Mouse (Mus musculus) forebrain, embryonic 12.5 days (tissue): ENCODE measurements at regions not wholly inside any gene's neighbourhood (a gene's known extent, or its start where the extent isn't known, plus 50 kb on each side); places are given as distances from the start of the nearest gene placed in this dataset.
"Not testable (repeated sequence)": the region's sequence is repeated elsewhere in the genome, so short reads cannot be mapped to it uniquely, and the experiment has no call there.

Experiments
- ATAC-seq: fragments of 200-750 bp; cut with Nextera tagmentation; 2 replicates; pipeline ENCODE4 v1.8.0; 2017; ENCODE audit warnings: moderate TSS enrichment; ENCODE audit not compliant: low FRiP score
- H3K27ac ChIP-seq: fragments of 300-500 bp; sonication (generic); 2 replicates; pipeline ENCODE4 v1.5.1; 2016; ENCODE audit warnings: mild to moderate bottlenecking
- H3K27me3 ChIP-seq: fragments of 300-500 bp; sonication (generic); 2 replicates; pipeline ENCODE4 v1.6.1; 2016; ENCODE audit warnings: mild to moderate bottlenecking
- H3K36me3 ChIP-seq: fragments of 300-500 bp; sonication (generic); replicated peaks from 2 replicates; pipeline ENCODE4 v1.6.1; 2016; ENCODE audit warnings: mild to moderate bottlenecking
- H3K4me1 ChIP-seq: fragments of 300-500 bp; sonication (generic); 2 replicates; pipeline ENCODE4 v1.6.1; 2016
- H3K4me2 ChIP-seq: fragments of 300-500 bp; sonication (generic); 2 replicates; pipeline ENCODE4 v1.6.1; 2016; ENCODE audit warnings: mild to moderate bottlenecking, moderate library complexity
- H3K4me3 ChIP-seq: fragments of 300-500 bp; sonication (generic); replicated peaks from 2 replicates; pipeline ENCODE4 v1.5.1; 2016; ENCODE audit warnings: mild to moderate bottlenecking
- H3K9ac ChIP-seq: fragments of 300-500 bp; sonication (generic); 2 replicates; pipeline ENCODE4 v1.6.1; 2016; ENCODE audit warnings: mild to moderate bottlenecking
- H3K9me3 ChIP-seq: fragments of 300-500 bp; sonication (generic); 2 replicates; pipeline ENCODE4 v1.6.1; 2016
- WGBS: fragments of 180-500 bp; shearing (Covaris S2); methylation state at CpG from one replicate; pipeline ENCODE4 v1.1.7; 2016; 5-methylcytosine and 5-hydroxymethylcytosine counted together

DNA sequence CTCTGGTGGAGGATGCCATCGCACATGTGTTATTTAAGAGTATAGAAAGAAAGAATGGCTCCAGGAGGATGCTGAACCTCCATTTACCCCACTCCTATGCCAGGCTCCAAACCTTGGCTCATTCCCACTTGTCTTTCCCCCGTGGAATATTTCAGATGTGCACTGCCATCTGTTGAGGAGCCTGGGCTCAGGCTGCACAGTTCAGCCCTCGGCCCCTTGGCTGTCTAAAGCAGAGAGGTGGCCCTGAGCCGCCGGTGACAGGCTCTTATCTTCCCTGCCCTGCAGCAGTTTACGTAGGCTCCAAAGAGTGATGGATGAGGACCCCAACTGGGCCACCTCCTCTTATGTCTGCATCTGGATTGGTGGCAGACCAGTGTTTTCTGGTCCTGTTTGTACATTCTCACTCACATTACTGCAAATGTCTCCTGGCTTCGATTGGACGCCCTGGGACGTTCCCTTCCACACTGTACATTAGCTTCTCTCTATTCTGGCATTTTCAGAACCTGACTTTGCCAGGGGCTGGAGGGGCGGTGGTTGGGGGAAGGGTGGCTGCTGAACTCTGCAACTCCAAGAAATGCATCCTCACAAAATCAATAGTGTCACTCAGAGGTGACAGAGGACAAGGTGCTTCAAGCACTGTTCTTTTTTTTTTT lies 447.3 kb upstream of the Clint1 start:
- Histone ChIP-seq H3K27ac (no peak overlapping the region), H3K9me3 (no peaks in the 10 kb centered on the region), H3K4me1 (no peaks in the 10 kb centered on the region), H3K4me2 (no peak overlapping the region), H3K4me3 (no peak overlapping the region), H3K27me3 (no peaks in the 10 kb centered on the region), H3K36me3 (no peaks in the 10 kb centered on the region), H3K9ac (no peak overlapping the region)
- WGBS, result 93% methylated on average over 10 of the region's 10 CpGs
- no peak for ATAC-seq

DNA sequence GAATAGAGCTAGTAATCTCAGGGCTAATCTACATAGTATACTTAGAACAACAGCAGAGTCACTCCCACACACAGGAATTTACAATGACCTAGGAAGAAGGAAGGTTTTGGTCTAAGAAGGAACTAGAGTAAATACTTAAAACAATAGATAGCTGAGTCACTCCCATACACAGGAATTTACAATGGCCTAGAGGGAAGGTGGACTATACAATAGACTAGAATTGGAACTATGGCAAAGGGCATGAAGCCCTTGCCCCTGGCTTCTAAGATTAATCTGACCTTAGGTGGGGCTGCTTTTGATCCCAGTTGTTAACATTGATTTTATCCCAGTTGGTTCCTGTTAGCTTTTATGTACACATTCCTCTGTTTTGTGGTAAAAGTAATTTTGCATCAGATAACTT lies 427.8 kb upstream of the Clint1 start:
- not testable (repeated sequence) for H3K4me3 ChIP-seq, H3K9ac ChIP-seq, H3K27me3 ChIP-seq, H3K9me3 ChIP-seq, ATAC-seq, H3K36me3 ChIP-seq, H3K4me1 ChIP-seq, H3K4me2 ChIP-seq, H3K27ac ChIP-seq

DNA sequence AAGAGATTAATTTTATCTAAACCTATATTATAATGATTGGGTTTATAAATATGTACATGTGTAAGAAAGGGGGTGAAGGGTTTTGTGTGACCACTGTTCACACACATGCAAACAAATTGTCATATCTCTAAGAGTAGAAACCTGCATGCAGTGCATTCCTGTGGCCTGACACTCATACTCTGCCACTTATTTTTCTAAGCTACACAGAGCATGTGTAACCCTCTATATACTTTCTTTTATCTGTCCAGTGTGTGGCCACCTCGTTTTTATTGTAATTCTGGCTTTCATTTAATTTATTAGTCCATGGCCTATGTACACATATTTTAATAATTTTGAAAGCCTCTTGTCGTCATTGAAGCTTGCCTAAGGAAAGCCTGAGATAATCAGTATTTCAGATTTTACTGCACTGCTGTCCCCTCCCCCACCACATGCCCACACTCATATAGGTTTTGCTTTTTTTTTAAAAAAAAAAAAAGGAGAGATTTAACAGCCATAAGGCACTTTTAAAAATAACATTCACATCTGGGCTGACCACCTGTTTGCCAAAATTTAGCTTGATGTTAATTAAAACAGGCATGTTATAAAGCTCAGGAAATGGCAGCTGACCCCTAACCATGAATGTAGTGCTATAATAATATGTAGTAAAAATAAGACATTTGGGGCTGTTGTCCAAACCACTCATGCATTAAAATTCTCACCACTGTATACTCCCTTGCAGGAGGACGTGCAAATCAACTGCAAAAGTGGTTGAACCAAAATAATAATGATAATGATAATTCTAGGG lies 410.7 kb upstream of the Clint1 start:
- WGBS, result 66% methylated on average over 3 of the region's 3 CpGs
- no peak for ATAC-seq
- no peak overlapping the region for H3K27ac ChIP-seq

DNA sequence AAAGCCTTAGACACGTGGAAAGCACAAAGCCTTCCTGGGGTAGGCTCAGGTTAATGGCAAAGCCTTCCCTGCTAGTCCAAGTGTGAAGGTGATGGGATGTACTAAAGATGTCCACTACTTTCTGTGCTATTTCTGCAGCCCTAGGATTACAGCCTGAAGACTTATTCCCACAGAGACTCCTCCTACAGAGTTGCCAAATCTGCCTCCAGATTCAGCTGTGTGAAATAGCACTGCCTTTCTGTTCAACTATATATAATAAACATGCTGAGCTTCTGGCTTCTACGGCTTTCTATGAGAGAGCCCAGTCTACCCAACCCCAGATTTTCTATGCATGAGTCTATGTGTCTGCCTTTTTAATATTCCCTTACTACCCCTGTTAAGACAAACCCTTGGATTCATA lies 405.3 kb upstream of the Clint1 start:
- no peaks in the 10 kb centered on the region for H3K4me1 ChIP-seq
- H3K9ac ChIP-seq, result no peak overlapping the region
- ATAC-seq, result no peak
- H3K27ac ChIP-seq, result no peak overlapping the region
- no peak overlapping the region for H3K4me3 ChIP-seq
- no peaks in the 10 kb centered on the region for H3K27me3 ChIP-seq
- WGBS, result 77% methylated on average over 2 of the region's 2 CpGs
- no peak overlapping the region for H3K4me2 ChIP-seq
- no peaks in the 10 kb centered on the region for H3K9me3 ChIP-seq
- H3K36me3 ChIP-seq, result no peaks in the 10 kb centered on the region

More for the DNA sequence above, 410.7 kb upstream of the Clint1 start:
- H3K4me2 ChIP-seq, result no peak overlapping the region
- H3K36me3 ChIP-seq, result no peaks in the 10 kb centered on the region
- H3K4me3 ChIP-seq, result no peak overlapping the region
- H3K9me3 ChIP-seq, result no peaks in the 10 kb centered on the region
- H3K4me1 ChIP-seq, result no peaks in the 10 kb centered on the region
- no peaks in the 10 kb centered on the region for H3K27me3 ChIP-seq
- no peak overlapping the region for H3K9ac ChIP-seq

DNA sequence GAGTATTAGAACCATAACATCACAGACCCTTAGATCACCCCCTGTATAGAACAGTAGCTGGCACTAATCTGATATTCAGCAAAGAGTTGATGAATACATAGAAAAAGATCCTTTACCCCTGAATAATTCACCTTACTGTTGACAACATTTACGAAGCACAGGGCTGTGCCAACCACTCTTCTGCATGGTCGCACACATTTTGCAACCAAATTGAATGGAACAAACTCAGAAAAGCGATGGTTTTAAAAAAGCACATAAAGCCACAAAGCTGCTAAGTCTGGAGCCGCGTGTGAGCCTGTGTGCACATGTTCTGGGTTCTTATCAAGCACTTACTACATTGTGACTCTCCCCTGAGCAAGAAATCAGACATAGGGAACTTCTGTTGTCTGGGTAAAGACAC lies 397.6 kb upstream of the Clint1 start:
- H3K9me3 ChIP-seq, result no peaks in the 10 kb centered on the region
- no peaks in the 10 kb centered on the region for H3K36me3 ChIP-seq
- no peaks in the 10 kb centered on the region for H3K27me3 ChIP-seq
- H3K9ac ChIP-seq, result no peak overlapping the region
- H3K27ac ChIP-seq, result no peak overlapping the region
- WGBS, result 52% methylated on average over 5 of the region's 5 CpGs
- ATAC-seq, result peak; percentile 53; the same call in 1 of the 2 replicates
- no peak overlapping the region for H3K4me3 ChIP-seq
- 0 out of 2 replicates have a peak, but pooled peaks cover 11% of the 10 kb centered on the region for H3K4me1 ChIP-seq
- no peak overlapping the region for H3K4me2 ChIP-seq

DNA sequence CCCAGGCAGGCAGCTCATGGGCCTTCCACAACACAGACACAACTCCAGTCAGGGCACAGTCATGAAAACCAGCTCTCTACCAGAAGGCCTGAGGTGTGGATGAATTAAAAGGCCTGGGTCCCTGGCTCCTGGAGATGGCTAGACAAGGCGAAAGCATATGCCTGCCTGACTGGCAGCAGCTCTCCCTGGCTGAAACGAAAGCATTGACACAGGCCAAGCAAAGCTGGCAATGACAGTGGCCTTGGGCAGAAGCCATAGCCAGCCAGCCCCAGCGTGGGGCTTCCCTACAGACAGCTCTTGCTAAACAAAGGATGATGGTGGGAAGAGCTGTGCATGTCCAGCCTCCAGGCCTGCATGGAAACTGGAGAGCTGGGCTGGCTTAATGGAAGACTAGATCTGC lies 396.9 kb upstream of the Clint1 start:
- no peaks in the 10 kb centered on the region for H3K9me3 ChIP-seq
- H3K4me1 ChIP-seq, result 0 out of 2 replicates have a peak, but pooled peaks cover 11% of the 10 kb centered on the region
- WGBS, result 78% methylated on average over 3 of the region's 3 CpGs
- H3K27ac ChIP-seq, result no peak overlapping the region
- no peaks in the 10 kb centered on the region for H3K27me3 ChIP-seq
- no peak for ATAC-seq
- H3K4me3 ChIP-seq, result no peak overlapping the region
- H3K9ac ChIP-seq, result no peak overlapping the region
- H3K36me3 ChIP-seq, result no peaks in the 10 kb centered on the region
- no peak overlapping the region for H3K4me2 ChIP-seq

DNA sequence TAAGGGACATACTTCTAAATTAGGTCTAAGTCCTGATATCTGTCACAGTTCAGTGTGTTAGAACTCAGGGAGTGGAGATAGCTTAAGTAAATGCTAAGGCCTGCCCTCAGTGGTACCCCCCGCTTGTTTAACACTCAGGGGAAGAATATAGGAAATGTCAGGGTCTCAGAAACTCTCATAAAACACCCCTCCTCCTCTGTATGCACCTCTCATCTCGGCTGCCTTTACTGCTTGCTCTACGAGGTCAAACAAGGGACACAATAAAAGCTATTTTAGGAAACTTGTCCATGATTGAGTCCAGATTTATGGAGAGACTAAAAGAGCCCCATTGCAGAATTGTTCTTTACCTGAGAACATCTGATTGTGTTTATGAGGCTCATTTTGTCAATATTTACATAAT lies 395.1 kb upstream of the Clint1 start:
- Histone ChIP-seq H3K4me1 (0 out of 2 replicates have a peak, but pooled peaks cover 11% of the 10 kb centered on the region), H3K36me3 (no peaks in the 10 kb centered on the region), H3K4me3 (no peak overlapping the region), H3K4me2 (no peak overlapping the region), H3K27ac (no peak overlapping the region), H3K9me3 (no peaks in the 10 kb centered on the region), H3K27me3 (no peaks in the 10 kb centered on the region), H3K9ac (no peak overlapping the region)
- no peak for ATAC-seq
- 74% methylated on average over 3 of the region's 3 CpGs for WGBS

DNA sequence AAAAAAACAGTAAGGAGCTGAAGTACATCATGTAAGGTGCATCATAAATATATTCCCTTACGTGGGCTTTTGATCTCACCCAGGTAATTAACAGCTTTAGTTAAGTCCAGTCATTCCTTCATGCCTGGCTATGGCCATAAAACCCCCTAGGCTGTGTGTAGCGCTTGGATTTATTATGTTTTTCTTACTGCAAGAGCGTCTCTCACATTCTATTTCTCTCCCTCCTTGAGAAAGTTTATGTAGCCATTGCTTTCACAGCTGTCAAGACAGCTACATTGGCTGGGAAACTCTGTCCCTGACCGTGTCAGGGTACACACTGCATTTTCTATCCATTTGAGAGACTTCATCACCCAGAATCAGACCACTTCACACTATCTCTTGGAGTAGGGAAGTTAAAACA lies 394.3 kb upstream of the Clint1 start:
- no peak overlapping the region for H3K9ac ChIP-seq
- no peaks in the 10 kb centered on the region for H3K27me3 ChIP-seq
- no peak overlapping the region for H3K4me2 ChIP-seq
- no peak overlapping the region for H3K27ac ChIP-seq
- H3K4me3 ChIP-seq, result no peak overlapping the region
- ATAC-seq, result no peak
- 0 out of 2 replicates have a peak, but pooled peaks cover 11% of the 10 kb centered on the region for H3K4me1 ChIP-seq
- H3K36me3 ChIP-seq, result no peaks in the 10 kb centered on the region
- 89% methylated on average over 4 of the region's 4 CpGs for WGBS
- no peaks in the 10 kb centered on the region for H3K9me3 ChIP-seq

DNA sequence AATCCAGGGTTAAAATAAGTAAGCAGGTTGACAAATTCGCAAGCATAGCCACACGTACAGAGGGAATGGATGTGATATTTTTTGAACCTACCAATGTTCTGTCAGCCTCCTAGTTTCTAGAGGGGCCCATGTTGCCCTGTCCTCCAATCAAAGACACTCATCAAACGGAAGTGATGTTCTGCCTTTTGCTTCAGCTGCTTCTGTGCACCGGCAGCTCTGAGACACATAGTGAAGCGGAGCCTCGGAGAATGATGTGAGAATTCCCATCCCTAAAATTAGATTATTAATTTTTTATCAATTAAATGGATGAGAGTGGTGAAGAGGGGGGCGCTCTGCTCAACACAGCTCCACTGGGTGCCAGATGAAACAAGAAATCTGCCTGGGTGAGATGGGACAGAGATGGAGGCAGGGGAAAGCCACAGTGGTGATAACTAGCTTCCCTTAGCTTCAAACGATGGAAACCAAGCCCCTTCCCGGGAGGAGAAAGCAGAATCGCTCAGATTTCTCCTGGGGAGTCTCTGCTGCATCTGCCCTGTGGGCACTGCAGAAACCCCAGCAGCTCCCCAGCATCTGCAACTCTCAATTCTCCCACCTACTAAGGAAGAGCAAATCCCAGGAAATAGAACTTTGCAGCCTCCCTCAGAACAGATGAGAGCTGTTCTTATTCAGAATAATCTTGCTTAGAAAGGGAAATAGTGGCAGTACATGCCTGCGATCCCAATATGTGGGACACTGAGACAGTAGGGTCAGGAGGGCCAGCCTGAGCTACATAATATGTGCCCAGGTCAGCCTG lies 391.7 kb upstream of the Clint1 start:
- H3K36me3 ChIP-seq, result no peaks in the 10 kb centered on the region
- H3K4me1 ChIP-seq, result 0 out of 2 replicates have a peak, but pooled peaks cover 2% of the 10 kb centered on the region
- no peak overlapping the region for H3K4me3 ChIP-seq
- ATAC-seq, result no peak
- H3K9ac ChIP-seq, result no peak overlapping the region
- 83% methylated on average over 11 of the region's 11 CpGs for WGBS
- H3K27me3 ChIP-seq, result no peaks in the 10 kb centered on the region
- H3K4me2 ChIP-seq, result no peak overlapping the region
- H3K9me3 ChIP-seq, result no peaks in the 10 kb centered on the region
- H3K27ac ChIP-seq, result no peak overlapping the region

DNA sequence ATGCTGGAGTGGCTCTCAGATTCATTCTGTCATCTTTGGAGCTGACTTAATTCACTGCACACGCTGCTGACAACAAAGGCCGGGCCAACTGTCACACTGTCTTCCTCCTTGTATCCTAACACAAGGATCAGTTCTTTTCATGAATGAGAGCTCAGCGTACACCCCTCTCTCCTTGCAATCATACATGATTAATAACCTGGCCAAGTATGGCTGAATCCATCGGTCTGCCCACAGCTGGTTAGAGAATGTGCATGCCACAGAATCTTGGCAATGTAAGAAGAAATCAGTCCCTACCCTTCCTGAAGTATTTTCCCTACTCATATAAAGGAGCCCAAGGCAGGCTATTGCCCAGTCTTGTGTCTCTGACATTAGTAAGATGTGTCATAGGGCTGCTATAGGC lies 387.4 kb upstream of the Clint1 start:
- Histone ChIP-seq H3K4me3 (no peak overlapping the region), H3K4me2 (no peak overlapping the region), H3K9ac (no peak overlapping the region), H3K27me3 (no peaks in the 10 kb centered on the region), H3K36me3 (no peaks in the 10 kb centered on the region), H3K4me1 (no peaks in the 10 kb centered on the region), H3K9me3 (no peaks in the 10 kb centered on the region), H3K27ac (no peak overlapping the region)
- ATAC-seq, result no peak
- WGBS, result 82% methylated on average over 4 of the region's 4 CpGs

DNA sequence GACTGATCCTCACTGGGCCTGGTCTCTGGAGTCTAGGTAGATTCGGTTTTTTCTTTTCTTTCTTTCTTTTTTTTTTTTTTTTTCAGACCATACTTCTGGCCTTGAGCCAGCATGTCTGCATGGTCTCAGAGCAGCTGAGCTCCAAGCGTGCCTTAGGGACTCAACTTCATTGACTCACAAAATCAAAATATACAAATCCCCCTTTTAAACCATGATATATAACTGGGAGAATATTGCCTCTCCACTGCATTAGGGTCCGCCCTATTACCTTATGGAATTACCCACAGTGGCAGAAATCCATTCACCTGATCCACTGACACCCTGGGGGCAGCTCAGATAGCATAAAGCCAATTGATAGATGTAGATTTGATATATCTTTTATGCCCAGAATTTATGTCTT lies 385.5 kb upstream of the Clint1 start:
- no peak overlapping the region for H3K9ac ChIP-seq
- no peak overlapping the region for H3K27ac ChIP-seq
- no peak overlapping the region for H3K4me2 ChIP-seq
- no peak for ATAC-seq
- H3K4me3 ChIP-seq, result no peak overlapping the region
- WGBS, result 78% methylated on average over 3 of the region's 3 CpGs
- no peaks in the 10 kb centered on the region for H3K4me1 ChIP-seq
- H3K27me3 ChIP-seq, result no peaks in the 10 kb centered on the region
- H3K9me3 ChIP-seq, result no peaks in the 10 kb centered on the region
- no peaks in the 10 kb centered on the region for H3K36me3 ChIP-seq

DNA sequence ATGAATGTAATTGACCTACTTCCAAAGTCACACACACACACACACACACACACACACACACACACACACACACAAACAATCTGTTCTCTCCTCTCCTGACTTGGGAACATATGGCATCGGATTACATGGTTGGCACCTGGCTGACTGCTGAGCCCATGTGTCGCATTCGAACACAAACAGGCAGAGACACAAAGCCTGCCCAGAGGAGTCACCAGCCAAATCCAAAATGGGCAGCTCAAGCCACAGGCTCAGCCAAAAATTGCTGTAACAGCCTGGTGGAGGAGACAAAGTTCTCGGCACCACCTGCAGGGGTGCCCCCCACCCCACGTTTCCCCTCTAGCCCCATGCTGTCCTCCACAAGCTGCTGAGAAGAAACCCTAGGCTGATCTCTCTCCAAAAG lies 379.7 kb upstream of the Clint1 start:
- Histone ChIP-seq H3K4me3 (no peak overlapping the region), H3K27ac (no peak overlapping the region), H3K9ac (no peak overlapping the region), H3K36me3 (no peaks in the 10 kb centered on the region), H3K27me3 (no peaks in the 10 kb centered on the region), H3K4me1 (no peaks in the 10 kb centered on the region), H3K4me2 (no peak overlapping the region), H3K9me3 (no peaks in the 10 kb centered on the region)
- WGBS, result 66% methylated on average over 5 of the region's 5 CpGs
- ATAC-seq, result no peak
